In the genomic region with DNA sequence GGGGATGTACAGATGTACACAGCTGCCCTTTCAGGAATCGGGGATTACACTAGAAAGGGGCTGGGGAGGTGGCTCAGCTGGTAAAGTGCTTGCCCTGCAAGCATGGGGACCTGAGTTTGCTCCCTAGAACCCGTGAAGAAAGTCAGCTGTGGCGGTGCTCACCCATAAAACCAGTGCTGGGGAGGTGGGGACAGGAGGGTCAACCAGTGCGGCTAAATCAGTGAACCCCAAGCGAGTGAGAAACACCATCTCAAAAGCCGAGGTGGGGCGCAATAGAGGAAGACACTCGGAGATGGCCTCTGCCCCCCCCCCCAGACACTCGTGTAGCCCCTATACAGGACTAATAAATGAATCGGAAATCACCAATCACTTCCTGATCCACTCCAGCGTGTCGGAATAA, we compare ENCODE assay signal across 19 mouse cellular contexts. TPM values are rescaled to one million over a fixed set of nuclear protein-coding genes. Genes with fewer than 3 reads are reported as not detected.
"Had no signal": no experiment of that assay in that cellular context is flagged by ENCODE, and none has a peak within 500 bp of the region (broad histone marks: within the 10 kb centered on the region; RNA-seq: fewer than 3 reads in every experiment).

No protein-coding gene starts in this region.

- H3K4me2 ChIP-seq: neural tube, embryonic 13.5 days; neural tube, embryonic 15.5 days; stomach, embryonic 15.5 days had no signal

- H3K36me3 ChIP-seq: neural tube, embryonic 13.5 days; neural tube, embryonic 15.5 days; stomach, embryonic 15.5 days had no signal

- H3K9me3 ChIP-seq: neural tube, embryonic 13.5 days; neural tube, embryonic 15.5 days; stomach, embryonic 15.5 days had no signal

- H3K27me3 ChIP-seq: neural tube, embryonic 13.5 days; neural tube, embryonic 15.5 days; stomach, embryonic 15.5 days had no signal

- H3K4me1 ChIP-seq: neural tube, embryonic 13.5 days; neural tube, embryonic 15.5 days; stomach, embryonic 15.5 days had no signal

- H3K27ac ChIP-seq: neural tube, embryonic 13.5 days; neural tube, embryonic 15.5 days; stomach, embryonic 15.5 days; stomach, postnatal 0 days had no signal

- H3K4me3 ChIP-seq: neural tube, embryonic 13.5 days; neural tube, embryonic 15.5 days; stomach, embryonic 15.5 days had no signal

- DNase-seq: retina, postnatal 1 day; right cerebral cortex, adult 18-20 months; right cerebral cortex, postnatal 14 days; right cerebral cortex, postnatal 25 days; right cerebral cortex, postnatal 4 days; spleen, adult 18-20 months; thymus, adult 18-20 months; thymus, adult 2 months; thymus, postnatal 14 days; thymus, postnatal 25 days; thymus, postnatal 36 days; thymus, postnatal 4 days had no signal

- H3K9ac ChIP-seq: neural tube, embryonic 13.5 days; neural tube, embryonic 15.5 days; stomach, embryonic 15.5 days had no signal

RNA-seq across cellular contexts. Expression of a gene that starts 38.7 kb away (rescaled TPM):
- total RNA-seq: neutrophil, adult 5-6 weeks had no signal
- polyA plus RNA-seq: small intestine, adult 2 months; spleen, adult 2 months; stomach, postnatal 0 days had no signal
